Comparison of ENCODE assay signal across 12 mouse cellular contexts in genomic region chr1:133801743-133802142, GRCm38 (mm10). TPM values are rescaled to one million over a fixed set of nuclear protein-coding genes. Genes with fewer than 3 reads are reported as not detected.
A peak's percentile ranks its signal among the peaks of the same experiment; 100 is the strongest.
DNase-seq lines count a peak whose midpoint lies in the region; ATAC-seq and TF ChIP-seq lines count a peak whose summit lies in the region.
"Had no signal": no experiment of that assay in that cellular context is flagged by ENCODE, and none has a peak within 500 bp of the region (broad histone marks: within the 10 kb centered on the region; RNA-seq: fewer than 3 reads in every experiment).

No protein-coding gene starts in this region.

- no peaks in the 10 kb centered on the region for H3K79me3 ChIP-seq in C2C12 (ENCODE audit: low read depth)

- H3K9me3 ChIP-seq in heart, embryonic 10.5 days, result no peaks in the 10 kb centered on the region
- no peaks in the 10 kb centered on the region for H3K9me3 ChIP-seq in liver, embryonic 11.5 days (ENCODE audit: control insufficient read depth, low read length)

- no peaks in the 10 kb centered on the region for H3K79me2 ChIP-seq in C2C12 (ENCODE audit: control insufficient read depth, insufficient read depth)

- TF ChIP-seq CTCF in C2C12 (IDR thresholded peaks at IDR 0.05; ENCODE audit: control insufficient read depth, insufficient read depth, insufficient read length), result no peak

- no peak for DNase-seq in heart, embryonic 10.5 days (ENCODE audit: low spot score)
- no peak for DNase-seq in heart, adult 18-20 months
- DNase-seq in liver, embryonic 11.5 days (ENCODE audit: low spot score), result no peak
- DNase-seq in liver, result no peak
- DNase-seq in induced T-regulatory cell, adult 2 months (ENCODE audit: low read depth), result peak; percentile 58
- DNase-seq in adipocyte (ENCODE audit: low spot score), result no peak
- DNase-seq in adrenal gland, postnatal 36 days, result no peak
- DNase-seq: cerebellum, postnatal 14 days; gastrocnemius, postnatal 25 days; kidney, adult 18-20 months; lung, adult 18-20 months had no signal

- WGBS in heart, embryonic 10.5 days, result 72% methylated on average over 5 of the region's 5 CpGs
- 62% methylated on average over 5 of the region's 5 CpGs for WGBS in liver, embryonic 11.5 days

- H3K36me3 ChIP-seq in heart, embryonic 10.5 days, result no peaks in the 10 kb centered on the region; the same call in 1 of the 2 replicates
- no peaks in the 10 kb centered on the region for H3K36me3 ChIP-seq in liver, embryonic 11.5 days (ENCODE audit: control insufficient read depth, insufficient read depth, low read length)
- H3K36me3 ChIP-seq in C2C12 (ENCODE audit: control insufficient read depth, insufficient read depth), result no peaks in the 10 kb centered on the region

- peaks cover 60% of the 10 kb centered on the region for H3K4me1 ChIP-seq in heart, embryonic 10.5 days
- peaks cover 42% of the 10 kb centered on the region for H3K4me1 ChIP-seq in liver, embryonic 11.5 days (replicated peaks; ENCODE audit: control insufficient read depth, insufficient read depth, low read length)

- H3ac ChIP-seq in C2C12 (ENCODE audit: control insufficient read depth, insufficient read length, low read depth), result no peak overlapping the region

- H3K4me2 ChIP-seq in liver, embryonic 11.5 days, result peak overlapping the region; percentile 79

- ATAC-seq in liver, embryonic 11.5 days (replicated peaks; ENCODE audit: low FRiP score), result no peak

- no peak overlapping the region for H3K9ac ChIP-seq in liver, embryonic 11.5 days (ENCODE audit: low read depth, low read length)

- peak overlapping the region; percentile 87; the same call in 1 of the 2 replicates for H3K27ac ChIP-seq in heart, embryonic 10.5 days
- H3K27ac ChIP-seq in liver, embryonic 11.5 days (ENCODE audit: low read depth, low read length), result no peak overlapping the region

- no peaks in the 10 kb centered on the region for H3K27me3 ChIP-seq in heart, embryonic 10.5 days (ENCODE audit: insufficient read depth, poor library complexity, severe bottlenecking)
- H3K27me3 ChIP-seq in liver, embryonic 11.5 days (replicated peaks; ENCODE audit: control insufficient read depth, insufficient read depth, low read length), result no peaks in the 10 kb centered on the region
- no peaks in the 10 kb centered on the region for H3K27me3 ChIP-seq in C2C12 (ENCODE audit: control insufficient read depth, insufficient read depth, insufficient read length)

- H3K4me3 ChIP-seq in heart, embryonic 10.5 days, result no peak overlapping the region
- no peak overlapping the region for H3K4me3 ChIP-seq in liver, embryonic 11.5 days (ENCODE audit: low read depth, low read length)
- no peak overlapping the region for H3K4me3 ChIP-seq in C2C12 (ENCODE audit: insufficient read depth, poor library complexity, severe bottlenecking)

TF ChIP-seq in C2C12, 6 proteins besides CTCF, POLR2A, EP300 and RAD21:
- no peak for TF ChIP-seq MYOG (IDR thresholded peaks at IDR 0.05; ENCODE audit: control insufficient read depth, extremely low read depth, insufficient read length)
- no peak for TF ChIP-seq MYOD1 (IDR thresholded peaks at IDR 0.05; ENCODE audit: control insufficient read depth, insufficient read length, low read depth)
- no peak for TF ChIP-seq MAX (IDR thresholded peaks at IDR 0.05)
- no peak for TF ChIP-seq USF1 (IDR thresholded peaks at IDR 0.05; ENCODE audit: low read depth)
- peak; percentile 59 for TF ChIP-seq CEBPB (IDR thresholded peaks at IDR 0.05; ENCODE audit: low read depth)
- TF ChIP-seq FOSL1 (IDR thresholded peaks at IDR 0.05; ENCODE audit: insufficient read depth, low read length, poor library complexity, severe bottlenecking), result no peak

RNA-seq across cellular contexts. Expression of gene Atp2b4, which starts 0.9 kb away (rescaled TPM):
- 15.2 and 26.4 TPM in 2 replicates for polyA plus RNA-seq in heart, embryonic 10.5 days (2016; fragmentation: Nextera tagmentation; extraction: Ambion mirVana)
- total RNA-seq in heart, adult 18-20 months (2021), result 10 to 100 TPM; 17.2 to 19.3 TPM
- polyA plus RNA-seq in liver, embryonic 11.5 days (2014; fragmentation: Nextera tagmentation; extraction: Ambion mirVana), result 17.1 and 19.6 TPM in 2 replicates
- polyA plus RNA-seq in C2C12 (2012; fragmentation: generic; extraction: Trizol), result 3.0 TPM
- 10 to 100 TPM; 21.8 to 34.7 TPM for total RNA-seq in adrenal gland, postnatal 36 days (2021)
